Mouse (Mus musculus): Measurements from ENCODE around the gene Map7. TPM values are rescaled to one million over a fixed set of nuclear protein-coding genes. Genes with fewer than 3 reads are reported as not detected.

Map7 gene
- polyA plus RNA-seq, 1 experiment from 2014 or later, result 10.3 TPM

DNA sequence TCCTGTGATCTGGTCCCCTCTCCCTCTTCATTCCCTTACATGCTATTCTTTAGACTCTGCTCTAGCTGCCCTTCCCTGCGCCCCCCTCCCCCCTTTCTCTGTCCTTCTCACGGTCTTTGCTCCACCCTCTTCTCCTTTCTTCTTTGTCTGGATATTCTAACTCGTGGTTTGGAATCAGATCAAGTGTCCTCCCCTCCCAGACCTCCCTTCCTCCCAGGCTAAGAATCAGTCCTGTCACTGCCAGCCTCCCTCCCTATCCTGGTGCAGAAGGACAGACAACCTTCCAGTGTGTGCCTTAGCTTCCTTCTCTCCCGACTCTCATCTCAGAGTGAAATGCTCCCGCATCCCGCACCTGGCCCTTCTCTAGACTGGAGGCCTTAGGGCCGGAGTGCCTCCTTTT, 27.8 kb downstream of the Map7 start:
- peaks cover 16% of the 10 kb centered on the region for H3K4me1 ChIP-seq (replicated peaks)
- no peaks in the 10 kb centered on the region for H3K9me3 ChIP-seq
- WGBS, result 61% methylated on average over 7 of the region's 7 CpGs
- no peak overlapping the region for H3K9ac ChIP-seq
- H3K4me2 ChIP-seq, result no peak overlapping the region
- H3K27ac ChIP-seq, result no peak overlapping the region
- no peak for ATAC-seq (ENCODE audit: low FRiP score)
- H3K36me3 ChIP-seq, result no peaks in the 10 kb centered on the region
- no peak overlapping the region for H3K4me3 ChIP-seq
- H3K27me3 ChIP-seq, result peaks cover 6% of the 10 kb centered on the region; the same call in 1 of the 2 replicates

DNA sequence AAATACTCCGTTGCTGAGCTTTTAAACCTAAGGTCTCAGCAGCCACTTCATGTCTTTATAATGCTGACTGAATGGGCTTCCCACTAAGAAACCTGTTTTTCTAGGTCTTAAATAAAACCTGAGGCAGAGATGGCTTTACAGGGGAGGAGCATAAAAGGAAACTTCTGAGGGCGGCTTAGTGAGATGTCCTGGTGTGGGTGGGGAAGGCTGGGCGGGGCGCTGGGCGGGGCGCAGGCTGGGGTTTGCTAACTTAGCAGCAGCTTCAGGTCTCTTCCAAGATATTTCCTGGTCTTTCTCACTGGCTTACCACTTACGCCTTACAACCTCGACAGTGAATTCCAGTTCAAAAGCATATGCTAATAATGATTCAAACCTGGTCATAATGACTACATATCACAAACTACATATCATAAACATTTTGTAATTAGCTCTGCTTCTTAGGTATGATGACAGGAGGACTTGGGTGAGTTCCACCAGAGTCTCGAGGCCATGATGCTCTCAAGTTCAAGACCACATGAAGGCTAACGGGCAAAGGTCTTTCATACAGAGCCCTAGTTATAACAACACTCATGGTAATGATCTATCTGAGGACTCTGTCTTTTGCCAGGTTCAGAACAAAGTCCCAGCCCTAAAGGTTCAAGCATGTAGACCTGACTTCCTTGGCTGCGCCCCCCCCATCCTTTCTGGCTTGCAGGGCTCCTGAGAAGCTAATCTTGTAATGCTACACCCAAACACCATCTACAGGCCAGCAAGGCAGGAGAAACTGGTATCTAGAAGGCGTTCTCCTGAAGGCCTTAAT, 30.7 kb downstream of the Map7 start:
- 47% methylated on average over 12 of the region's 12 CpGs for WGBS
- no peak for ATAC-seq (ENCODE audit: low FRiP score)
- Histone ChIP-seq H3K9me3 (no peaks in the 10 kb centered on the region), H3K4me1 (replicated peaks) (peaks cover 18% of the 10 kb centered on the region), H3K27ac (no peak overlapping the region), H3K27me3 (no peaks in the 10 kb centered on the region; the same call in 1 of the 2 replicates), H3K4me2 (no peak overlapping the region), H3K36me3 (no peaks in the 10 kb centered on the region), H3K4me3 (no peak overlapping the region), H3K9ac (no peak overlapping the region)

DNA sequence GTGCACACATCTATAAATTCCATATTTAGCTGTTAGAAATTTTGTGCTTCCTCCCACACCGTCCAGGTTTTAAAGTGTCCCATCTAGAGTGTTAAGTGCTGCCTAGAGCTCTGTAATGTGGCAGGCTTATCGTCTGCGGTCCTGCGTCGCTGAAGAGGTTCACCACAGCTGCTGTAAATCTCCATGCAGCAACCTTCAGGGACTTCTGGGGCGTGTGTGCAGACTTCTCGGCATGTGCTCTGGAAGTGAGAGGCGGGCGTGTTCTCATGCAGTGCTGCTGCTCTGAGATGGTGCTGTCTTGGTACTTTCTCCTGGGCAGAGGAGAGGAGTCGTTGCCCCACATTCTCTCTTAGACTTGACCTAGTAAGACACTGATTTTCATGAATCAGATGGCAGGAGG, 32.9 kb downstream of the Map7 start:
- peaks cover 16% of the 10 kb centered on the region for H3K4me1 ChIP-seq (replicated peaks)
- no peak for ATAC-seq (ENCODE audit: low FRiP score)
- H3K9me3 ChIP-seq, result no peaks in the 10 kb centered on the region
- no peaks in the 10 kb centered on the region for H3K36me3 ChIP-seq
- WGBS, result 52% methylated on average over 10 of the region's 10 CpGs
- no peak overlapping the region for H3K4me3 ChIP-seq
- no peaks in the 10 kb centered on the region; the same call in 1 of the 2 replicates for H3K27me3 ChIP-seq
- no peak overlapping the region for H3K4me2 ChIP-seq
- H3K27ac ChIP-seq, result 0 out of 2 replicates have a peak overlapping the region, but pooled peaks have one; percentile 4
- H3K9ac ChIP-seq, result no peak overlapping the region

DNA sequence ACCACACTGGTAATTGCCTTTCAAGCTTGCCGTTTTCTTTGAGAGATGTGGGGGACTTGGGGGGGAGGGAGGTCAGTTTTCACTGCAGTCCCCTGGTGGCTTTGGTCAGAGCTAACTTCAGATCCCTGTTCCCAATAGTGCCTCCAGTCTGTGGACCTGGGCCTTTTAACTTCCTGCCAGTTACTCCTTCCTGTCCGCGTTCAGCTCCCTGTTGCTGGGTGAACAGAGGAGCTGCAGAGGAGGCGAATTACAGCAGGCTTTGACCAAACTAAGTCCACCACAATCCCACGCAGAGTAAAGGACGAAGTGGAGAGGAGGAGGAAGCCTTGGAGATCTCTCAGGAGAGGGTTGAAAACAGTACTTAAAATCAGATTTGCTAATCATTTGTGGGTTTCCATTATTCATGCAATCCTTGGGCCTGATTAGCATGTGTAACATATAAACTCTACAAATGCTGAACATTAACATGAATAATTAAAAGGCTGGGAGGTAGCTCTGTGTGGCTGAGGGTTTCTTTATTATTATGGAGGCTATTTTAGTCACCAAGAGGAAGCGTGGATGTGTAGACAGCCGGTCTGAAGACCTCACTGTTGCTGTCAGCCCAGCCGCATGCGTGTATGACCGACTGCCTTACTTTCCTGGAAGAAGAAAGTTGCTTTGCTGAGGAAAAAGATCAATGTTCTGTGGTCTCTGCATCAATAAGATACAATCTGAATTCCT, 33.6 kb downstream of the Map7 start:
- Histone ChIP-seq H3K9ac (no peak overlapping the region), H3K9me3 (no peaks in the 10 kb centered on the region), H3K27me3 (no peaks in the 10 kb centered on the region; the same call in 1 of the 2 replicates), H3K36me3 (no peaks in the 10 kb centered on the region), H3K4me1 (replicated peaks) (peaks cover 16% of the 10 kb centered on the region), H3K27ac (no peak overlapping the region; the same call in 1 of the 2 replicates), H3K4me2 (no peak overlapping the region), H3K4me3 (no peak overlapping the region)
- 0 out of 2 replicates have a peak, but pooled peaks have one; percentile 54 for ATAC-seq (ENCODE audit: low FRiP score)
- 52% methylated on average over 11 of the region's 11 CpGs for WGBS

DNA sequence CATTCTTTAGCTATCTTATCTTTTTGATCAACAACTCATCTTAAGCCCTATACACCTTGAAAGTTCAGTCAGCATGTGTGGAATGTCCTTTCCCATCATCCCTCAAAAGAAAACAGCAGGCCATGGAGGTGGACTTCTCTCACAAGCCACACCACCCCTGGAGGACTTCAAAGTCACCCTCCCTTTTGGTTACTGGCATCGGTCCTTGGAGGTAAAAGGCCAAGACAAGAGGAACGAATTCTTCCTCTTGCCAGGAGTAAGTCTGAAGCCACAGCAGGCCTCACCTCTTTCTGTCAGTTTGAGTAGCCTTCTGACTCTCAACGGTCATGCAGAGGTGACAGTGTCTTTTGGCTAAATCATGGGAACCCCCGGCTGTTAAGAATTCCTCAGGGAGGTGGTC, 36.1 kb downstream of the Map7 start:
- Histone ChIP-seq H3K9ac (no peak overlapping the region), H3K4me1 (replicated peaks) (peaks cover 16% of the 10 kb centered on the region), H3K36me3 (no peaks in the 10 kb centered on the region), H3K4me2 (no peak overlapping the region), H3K27me3 (no peaks in the 10 kb centered on the region; the same call in 1 of the 2 replicates), H3K9me3 (no peaks in the 10 kb centered on the region), H3K27ac (no peak overlapping the region), H3K4me3 (no peak overlapping the region)
- 78% methylated on average over 4 of the region's 4 CpGs for WGBS
- ATAC-seq (ENCODE audit: low FRiP score), result no peak

DNA sequence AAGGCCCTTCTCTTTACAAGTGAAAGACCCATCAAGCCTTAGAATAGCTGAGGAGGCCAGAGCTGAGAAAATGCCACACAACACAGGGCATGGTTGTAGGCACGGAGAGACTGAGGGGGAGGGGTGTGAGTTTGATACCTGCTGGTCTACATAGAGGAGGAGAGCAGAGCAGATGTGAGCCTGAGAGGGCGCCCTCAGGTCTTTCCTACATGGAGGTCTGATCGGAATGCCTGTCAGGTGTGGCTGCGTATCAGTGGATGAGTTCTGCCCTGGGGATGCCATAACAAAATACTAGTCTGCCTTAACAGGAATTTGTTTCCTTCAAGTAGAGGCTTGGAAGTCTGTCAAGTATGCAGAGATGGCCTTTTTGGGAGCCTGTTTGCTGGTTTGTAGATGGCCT, 37.0 kb downstream of the Map7 start:
- H3K27ac ChIP-seq, result no peak overlapping the region
- H3K4me3 ChIP-seq, result no peak overlapping the region
- WGBS, result 85% methylated on average over 4 of the region's 4 CpGs

DNA sequence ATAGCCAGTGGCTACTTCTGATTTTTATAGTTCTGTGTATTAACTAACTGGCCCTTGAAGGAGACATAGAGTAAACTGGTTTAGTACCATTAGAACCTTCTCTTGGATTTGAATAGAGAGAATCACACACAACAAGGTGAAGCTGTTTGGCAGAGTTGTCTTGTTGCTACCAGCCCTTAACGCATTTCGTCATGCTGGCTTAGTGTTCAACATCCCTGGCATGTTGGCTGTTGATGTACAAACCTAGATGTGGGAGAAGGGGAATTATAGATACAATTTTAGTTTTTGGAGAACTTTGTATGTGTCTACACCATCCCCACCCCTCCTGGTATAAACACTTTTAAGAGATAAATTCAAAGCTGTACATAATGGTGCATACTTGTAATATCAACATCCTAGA, 37.5 kb downstream of the Map7 start:
- no peak overlapping the region for H3K4me3 ChIP-seq
- 94% methylated on average over 2 of the region's 2 CpGs for WGBS
- H3K36me3 ChIP-seq, result no peaks in the 10 kb centered on the region
- no peaks in the 10 kb centered on the region for H3K27me3 ChIP-seq
- H3K27ac ChIP-seq, result no peak overlapping the region
- no peaks in the 10 kb centered on the region for H3K9me3 ChIP-seq
- no peak for ATAC-seq (ENCODE audit: low FRiP score)
- H3K4me1 ChIP-seq (replicated peaks), result peaks cover 16% of the 10 kb centered on the region
- no peak overlapping the region for H3K9ac ChIP-seq
- H3K4me2 ChIP-seq, result no peak overlapping the region

More for the DNA sequence above, 37.0 kb downstream of the Map7 start:
- ATAC-seq (ENCODE audit: low FRiP score), result no peak
- H3K9ac ChIP-seq, result no peak overlapping the region
- H3K4me2 ChIP-seq, result no peak overlapping the region
- no peaks in the 10 kb centered on the region for H3K9me3 ChIP-seq
- H3K36me3 ChIP-seq, result no peaks in the 10 kb centered on the region
- no peaks in the 10 kb centered on the region for H3K27me3 ChIP-seq
- H3K4me1 ChIP-seq (replicated peaks), result peaks cover 16% of the 10 kb centered on the region

DNA sequence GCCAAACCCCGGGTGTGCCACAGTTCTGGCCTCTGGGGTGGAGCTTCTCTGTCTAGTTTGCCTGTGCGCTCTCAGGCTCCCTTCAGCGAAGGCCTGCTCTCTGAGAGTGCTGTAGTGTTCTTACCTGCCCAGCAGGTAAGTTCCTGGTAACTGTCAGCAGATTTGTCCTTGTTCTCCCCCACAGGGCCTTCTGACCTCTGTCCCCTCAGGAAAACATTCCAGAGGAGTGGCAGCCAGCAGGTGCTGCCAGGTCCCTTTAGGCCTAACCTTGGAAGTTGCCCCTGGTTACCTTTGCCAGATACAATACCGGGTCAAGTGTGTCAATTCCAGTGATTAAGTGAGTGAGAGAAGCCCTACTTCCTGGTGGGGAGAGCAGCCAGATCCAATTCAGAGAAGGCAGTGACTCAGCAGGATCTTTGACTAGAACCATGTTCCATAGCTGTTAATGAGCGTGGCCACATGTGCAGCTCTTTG, 38.6 kb downstream of the Map7 start:
- H3K27ac ChIP-seq, result no peak overlapping the region
- no peak overlapping the region for H3K4me3 ChIP-seq
- H3K4me1 ChIP-seq (replicated peaks), result peaks cover 7% of the 10 kb centered on the region; the same call in 1 of the 2 replicates
- no peaks in the 10 kb centered on the region for H3K27me3 ChIP-seq
- H3K9me3 ChIP-seq, result no peaks in the 10 kb centered on the region
- no peak overlapping the region for H3K9ac ChIP-seq
- H3K4me2 ChIP-seq, result no peak overlapping the region
- ATAC-seq (ENCODE audit: low FRiP score), result no peak
- H3K36me3 ChIP-seq, result no peaks in the 10 kb centered on the region
- 80% methylated on average over 5 of the region's 5 CpGs for WGBS

DNA sequence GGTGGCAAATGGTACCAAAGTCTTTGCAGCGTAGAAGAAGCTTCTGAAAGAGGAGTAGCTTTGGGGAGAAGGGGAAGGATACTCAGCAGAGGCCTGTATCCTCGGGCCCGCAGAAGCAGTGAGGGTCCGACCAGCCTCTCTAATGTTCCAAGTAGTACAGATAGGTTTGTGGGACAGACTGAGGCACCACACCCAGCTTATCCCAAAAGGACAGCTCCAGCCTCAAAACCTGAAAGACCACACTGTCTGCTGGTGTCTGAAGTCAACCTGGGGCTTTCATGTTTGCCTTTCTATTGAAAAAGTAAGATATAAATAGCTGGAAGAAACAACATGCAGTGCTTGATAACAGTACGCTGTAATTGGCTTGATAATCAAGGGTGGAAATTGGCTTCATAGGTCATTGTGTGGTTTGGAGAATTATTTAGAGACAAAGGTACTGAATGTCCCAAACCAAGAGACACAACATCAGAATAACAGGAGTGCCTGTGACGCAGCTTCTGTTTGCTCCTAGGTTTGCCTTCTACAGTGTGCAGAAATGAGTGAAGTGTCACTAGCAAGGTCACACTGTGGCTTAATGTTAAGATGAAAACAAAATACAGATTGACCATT, 42.0 kb downstream of the Map7 start:
- H3K27me3 ChIP-seq, result no peaks in the 10 kb centered on the region
- no peak overlapping the region for H3K4me2 ChIP-seq
- no peaks in the 10 kb centered on the region for H3K36me3 ChIP-seq
- no peak overlapping the region for H3K9ac ChIP-seq
- ATAC-seq (ENCODE audit: low FRiP score), result no peak
- H3K4me3 ChIP-seq, result no peak overlapping the region
- no peak overlapping the region for H3K27ac ChIP-seq
- peaks cover 3% of the 10 kb centered on the region; the same call in 1 of the 2 replicates for H3K4me1 ChIP-seq (replicated peaks)
- WGBS, result 91% methylated on average over 6 of the region's 6 CpGs
- no peaks in the 10 kb centered on the region for H3K9me3 ChIP-seq

DNA sequence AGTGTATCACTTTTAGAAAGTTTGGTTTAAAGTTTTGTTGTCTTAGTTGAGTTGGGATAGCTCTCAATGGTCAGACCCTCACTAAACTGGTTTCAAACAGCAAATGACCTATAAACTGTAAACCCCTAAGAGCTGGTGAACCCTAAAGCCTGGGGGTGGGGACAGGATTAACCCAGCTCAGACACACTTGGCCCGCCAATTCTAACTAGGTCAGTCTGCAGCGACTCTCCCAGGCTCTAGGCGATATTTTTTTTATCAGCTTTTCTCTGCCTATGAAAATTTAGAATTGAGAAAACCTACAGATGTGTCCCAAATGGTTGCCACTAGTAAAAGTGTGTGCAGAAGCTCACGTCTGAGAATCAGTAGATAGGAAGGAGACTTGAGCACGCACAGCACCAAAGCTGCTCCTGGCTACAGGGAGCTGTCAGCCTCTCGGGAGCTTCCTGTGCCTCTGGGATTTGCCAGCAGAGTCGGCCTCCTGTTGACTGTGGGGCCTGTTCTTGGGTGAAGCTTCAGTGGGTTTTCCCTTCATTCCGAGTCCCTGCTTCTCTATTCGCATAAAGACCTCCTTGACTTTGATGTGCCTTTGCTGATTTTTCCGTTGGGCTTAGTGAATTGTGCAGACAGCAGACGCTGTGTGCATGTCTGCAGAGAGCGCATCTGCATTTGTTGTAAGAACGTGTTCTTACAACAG, 46.7 kb downstream of the Map7 start:
- Histone ChIP-seq H3K4me3 (no peak overlapping the region), H3K4me2 (no peak overlapping the region), H3K9ac (no peak overlapping the region), H3K27ac (no peak overlapping the region), H3K9me3 (no peaks in the 10 kb centered on the region), H3K36me3 (no peaks in the 10 kb centered on the region), H3K27me3 (no peaks in the 10 kb centered on the region), H3K4me1 (replicated peaks) (peaks cover 4% of the 10 kb centered on the region; the same call in 1 of the 2 replicates)
- no peak for ATAC-seq (ENCODE audit: low FRiP score)
- 38% methylated on average over 13 of the region's 13 CpGs for WGBS

DNA sequence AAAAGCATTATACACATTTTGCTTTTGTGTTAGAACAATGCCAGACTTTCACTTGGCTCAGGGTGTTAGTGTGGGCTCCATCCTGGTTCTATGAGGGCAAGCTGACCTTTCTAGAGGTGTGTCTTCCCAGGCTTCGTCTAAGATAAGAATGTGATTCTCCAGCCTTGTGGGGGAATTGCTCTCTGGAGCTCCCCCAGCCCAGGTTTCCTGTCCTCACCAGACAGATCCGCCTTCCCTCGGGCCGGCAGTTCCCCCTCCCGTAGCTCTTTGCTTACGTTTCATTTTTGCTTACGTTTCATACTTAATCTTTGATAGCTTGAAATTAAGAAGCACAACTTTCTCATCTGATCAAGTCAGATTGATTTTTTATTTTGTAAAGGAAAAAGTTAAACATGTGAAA, 48.8 kb downstream of the Map7 start:
- Histone ChIP-seq H3K9me3 (no peaks in the 10 kb centered on the region), H3K27me3 (no peaks in the 10 kb centered on the region), H3K9ac (no peak overlapping the region), H3K4me2 (no peak overlapping the region), H3K4me1 (replicated peaks) (peaks cover 4% of the 10 kb centered on the region; the same call in 1 of the 2 replicates), H3K36me3 (no peaks in the 10 kb centered on the region), H3K4me3 (no peak overlapping the region), H3K27ac (no peak overlapping the region)
- ATAC-seq (ENCODE audit: low FRiP score), result no peak
- 85% methylated on average over 7 of the region's 7 CpGs for WGBS

All from hindbrain, embryonic 13.5 days (tissue).